Mouse (Mus musculus): ENCODE results near the gene 4930469K13Rik. TPM values are rescaled to one million over a fixed set of nuclear protein-coding genes. Genes with fewer than 3 reads are reported as not detected.
"Not testable (repeated sequence)": the region's sequence is repeated elsewhere in the genome, so short reads cannot be mapped to it uniquely, and the experiment has no call there.

The 4930469K13Rik gene
- not detected in 2 replicates for polyA plus RNA-seq (2015; fragmentation: Nextera tagmentation; extraction: Ambion mirVana)

GRCm38 (mm10) chr11:34098422-34098821 lies at the start of gene 4930469K13Rik:
Gene 4930469K13Rik (minus strand): TSS chr11:34098554.
- Histone ChIP-seq H3K4me1 (ENCODE audit: control insufficient read depth, insufficient read depth, low read length) (no peaks in the 10 kb centered on the region), H3K27ac (ENCODE audit: low read length) (no peak within 1 kb of the TSS), H3K4me3 (ENCODE audit: low read depth, low read length) (no peak within 1 kb of the TSS), H3K36me3 (ENCODE audit: control insufficient read depth, insufficient read depth, low read length) (no peaks in the 10 kb centered on the region), H3K27me3 (ENCODE audit: control insufficient read depth, insufficient read depth, low read depth, low read length) (no peaks in the 10 kb centered on the region), H3K9ac (ENCODE audit: low read depth, low read length) (no peak within 1 kb of the TSS), H3K9me3 (replicated peaks; ENCODE audit: control insufficient read depth, low read length, poor library complexity, severe bottlenecking) (no peaks in the 10 kb centered on the region), H3K4me2 (ENCODE audit: low read length) (no peak within 1 kb of the TSS)
- WGBS = 86% methylated on average over 10 of the region's 10 CpGs
- ATAC-seq = no peak

GRCm38 (mm10) chr11:34146934-34147333 lies 48.6 kb upstream of the 4930469K13Rik start:
- 76% methylated on average over 5 of the region's 5 CpGs for WGBS

GRCm38 (mm10) chr11:34144421-34144820 lies 46.1 kb upstream of the 4930469K13Rik start:
- Histone ChIP-seq H3K9me3 (replicated peaks; ENCODE audit: control insufficient read depth, low read length, poor library complexity, severe bottlenecking) (no peaks in the 10 kb centered on the region), H3K9ac (ENCODE audit: low read depth, low read length) (no peak overlapping the region), H3K27ac (ENCODE audit: low read length) (no peak overlapping the region), H3K4me1 (ENCODE audit: control insufficient read depth, insufficient read depth, low read length) (no peaks in the 10 kb centered on the region), H3K4me2 (ENCODE audit: low read length) (no peak overlapping the region), H3K36me3 (ENCODE audit: control insufficient read depth, insufficient read depth, low read length) (no peaks in the 10 kb centered on the region), H3K4me3 (ENCODE audit: low read depth, low read length) (no peak overlapping the region), H3K27me3 (ENCODE audit: control insufficient read depth, insufficient read depth, low read depth, low read length) (no peaks in the 10 kb centered on the region)
- no peak for ATAC-seq
- WGBS = 63% methylated on average over 4 of the region's 4 CpGs

More at GRCm38 (mm10) chr11:34146934-34147333, 48.6 kb upstream of the 4930469K13Rik start:
- H3K27me3 ChIP-seq (ENCODE audit: control insufficient read depth, insufficient read depth, low read depth, low read length) = no peaks in the 10 kb centered on the region
- H3K9me3 ChIP-seq (replicated peaks; ENCODE audit: control insufficient read depth, low read length, poor library complexity, severe bottlenecking) = no peaks in the 10 kb centered on the region
- H3K4me3 ChIP-seq (ENCODE audit: low read depth, low read length) = no peak overlapping the region
- H3K4me2 ChIP-seq (ENCODE audit: low read length) = no peak overlapping the region
- H3K4me1 ChIP-seq (ENCODE audit: control insufficient read depth, insufficient read depth, low read length) = no peaks in the 10 kb centered on the region
- no peak for ATAC-seq
- no peak overlapping the region for H3K9ac ChIP-seq (ENCODE audit: low read depth, low read length)
- no peaks in the 10 kb centered on the region for H3K36me3 ChIP-seq (ENCODE audit: control insufficient read depth, insufficient read depth, low read length)
- no peak overlapping the region for H3K27ac ChIP-seq (ENCODE audit: low read length)

- 90% methylated on average over 5 of the region's 5 CpGs for WGBS
Observed at GRCm38 (mm10) chr11:34143984-34144383, 45.6 kb upstream of the 4930469K13Rik start.

GRCm38 (mm10) chr11:34139296-34139695 lies 40.9 kb upstream of the 4930469K13Rik start:
- no peaks in the 10 kb centered on the region for H3K36me3 ChIP-seq (ENCODE audit: control insufficient read depth, insufficient read depth, low read length)
- H3K4me3 ChIP-seq (ENCODE audit: low read depth, low read length) = no peak overlapping the region
- H3K27me3 ChIP-seq (ENCODE audit: control insufficient read depth, insufficient read depth, low read depth, low read length) = no peaks in the 10 kb centered on the region
- H3K4me2 ChIP-seq (ENCODE audit: low read length) = no peak overlapping the region
- H3K27ac ChIP-seq (ENCODE audit: low read length) = no peak overlapping the region
- 63% methylated on average over 8 of the region's 8 CpGs for WGBS
- no peak for ATAC-seq
- no peak overlapping the region for H3K9ac ChIP-seq (ENCODE audit: low read depth, low read length)
- H3K9me3 ChIP-seq (replicated peaks; ENCODE audit: control insufficient read depth, low read length, poor library complexity, severe bottlenecking) = no peaks in the 10 kb centered on the region
- no peaks in the 10 kb centered on the region for H3K4me1 ChIP-seq (ENCODE audit: control insufficient read depth, insufficient read depth, low read length)

More at GRCm38 (mm10) chr11:34143984-34144383, 45.6 kb upstream of the 4930469K13Rik start:
- no peak overlapping the region for H3K4me2 ChIP-seq (ENCODE audit: low read length)
- H3K27ac ChIP-seq (ENCODE audit: low read length) = no peak overlapping the region
- no peaks in the 10 kb centered on the region for H3K36me3 ChIP-seq (ENCODE audit: control insufficient read depth, insufficient read depth, low read length)
- H3K9me3 ChIP-seq (replicated peaks; ENCODE audit: control insufficient read depth, low read length, poor library complexity, severe bottlenecking) = no peaks in the 10 kb centered on the region
- H3K9ac ChIP-seq (ENCODE audit: low read depth, low read length) = no peak overlapping the region
- ATAC-seq = no peak
- H3K27me3 ChIP-seq (ENCODE audit: control insufficient read depth, insufficient read depth, low read depth, low read length) = no peaks in the 10 kb centered on the region
- H3K4me1 ChIP-seq (ENCODE audit: control insufficient read depth, insufficient read depth, low read length) = no peaks in the 10 kb centered on the region
- no peak overlapping the region for H3K4me3 ChIP-seq (ENCODE audit: low read depth, low read length)

GRCm38 (mm10) chr11:34128412-34128811 lies 30.1 kb upstream of the 4930469K13Rik start:
- H3K9me3 ChIP-seq (replicated peaks; ENCODE audit: control insufficient read depth, low read length, poor library complexity, severe bottlenecking) = no peaks in the 10 kb centered on the region
- H3K36me3 ChIP-seq (ENCODE audit: control insufficient read depth, insufficient read depth, low read length) = no peaks in the 10 kb centered on the region
- H3K4me2 ChIP-seq (ENCODE audit: low read length) = no peak overlapping the region
- H3K9ac ChIP-seq (ENCODE audit: low read depth, low read length) = no peak overlapping the region
- no peak overlapping the region for H3K27ac ChIP-seq (ENCODE audit: low read length)
- no peak overlapping the region for H3K4me3 ChIP-seq (ENCODE audit: low read depth, low read length)
- no peak for ATAC-seq
- no peaks in the 10 kb centered on the region for H3K27me3 ChIP-seq (ENCODE audit: control insufficient read depth, insufficient read depth, low read depth, low read length)
- peaks cover 4% of the 10 kb centered on the region for H3K4me1 ChIP-seq (ENCODE audit: control insufficient read depth, insufficient read depth, low read length)
- WGBS = 89% methylated on average over 2 of the region's 2 CpGs

- H3K9me3 ChIP-seq (replicated peaks; ENCODE audit: control insufficient read depth, low read length, poor library complexity, severe bottlenecking); H3K4me2 ChIP-seq (ENCODE audit: low read length); H3K36me3 ChIP-seq (ENCODE audit: control insufficient read depth, insufficient read depth, low read length); H3K27ac ChIP-seq (ENCODE audit: low read length); ATAC-seq; H3K9ac ChIP-seq (ENCODE audit: low read depth, low read length); H3K4me3 ChIP-seq (ENCODE audit: low read depth, low read length); H3K27me3 ChIP-seq (ENCODE audit: control insufficient read depth, insufficient read depth, low read depth, low read length); H3K4me1 ChIP-seq (ENCODE audit: control insufficient read depth, insufficient read depth, low read length): not testable (repeated sequence)
- WGBS = 79% methylated on average over 3 of the region's 3 CpGs
Observed at GRCm38 (mm10) chr11:34125727-34126126, 27.4 kb upstream of the 4930469K13Rik start.

- no peak for ATAC-seq
- H3K9ac ChIP-seq (ENCODE audit: low read depth, low read length) = no peak overlapping the region
- 77% methylated on average over 7 of the region's 7 CpGs for WGBS
Observed at GRCm38 (mm10) chr11:34124852-34125251, 26.5 kb upstream of the 4930469K13Rik start.

GRCm38 (mm10) chr11:34123147-34123546 lies 24.8 kb upstream of the 4930469K13Rik start:
- peak; percentile 64; the same call in 1 of the 2 replicates for ATAC-seq
- Histone ChIP-seq H3K27me3 (ENCODE audit: control insufficient read depth, insufficient read depth, low read depth, low read length) (no peaks in the 10 kb centered on the region; the same call in 1 of the 2 replicates), H3K9ac (ENCODE audit: low read depth, low read length) (no peak overlapping the region), H3K4me3 (ENCODE audit: low read depth, low read length) (no peak overlapping the region), H3K27ac (ENCODE audit: low read length) (no peak overlapping the region), H3K36me3 (ENCODE audit: control insufficient read depth, insufficient read depth, low read length) (no peaks in the 10 kb centered on the region), H3K4me2 (ENCODE audit: low read length) (no peak overlapping the region), H3K9me3 (replicated peaks; ENCODE audit: control insufficient read depth, low read length, poor library complexity, severe bottlenecking) (no peaks in the 10 kb centered on the region), H3K4me1 (ENCODE audit: control insufficient read depth, insufficient read depth, low read length) (no peaks in the 10 kb centered on the region)
- 16% methylated on average over 2 of the region's 2 CpGs for WGBS

More at GRCm38 (mm10) chr11:34124852-34125251, 26.5 kb upstream of the 4930469K13Rik start:
- peaks cover 4% of the 10 kb centered on the region for H3K4me1 ChIP-seq (ENCODE audit: control insufficient read depth, insufficient read depth, low read length)
- H3K27ac ChIP-seq (ENCODE audit: low read length) = no peak overlapping the region
- H3K4me3 ChIP-seq (ENCODE audit: low read depth, low read length) = no peak overlapping the region
- H3K9me3 ChIP-seq (replicated peaks; ENCODE audit: control insufficient read depth, low read length, poor library complexity, severe bottlenecking) = no peaks in the 10 kb centered on the region
- no peaks in the 10 kb centered on the region for H3K36me3 ChIP-seq (ENCODE audit: control insufficient read depth, insufficient read depth, low read length)
- H3K4me2 ChIP-seq (ENCODE audit: low read length) = no peak overlapping the region
- no peaks in the 10 kb centered on the region; the same call in 1 of the 2 replicates for H3K27me3 ChIP-seq (ENCODE audit: control insufficient read depth, insufficient read depth, low read depth, low read length)

All from midbrain, embryonic 16.5 days (tissue).